Mouse (Mus musculus) MEL (cell line): ENCODE data around the gene Timp2.

Source experiments
- CTCF ChIP-seq, 3 experiments: IDR thresholded peaks in 2 of 3; conservative IDR thresholded peaks in 1 of 3; 2 replicates each; pipeline ENCODE4 v1.5.1; 2011 to 2012; ENCODE audit warnings: low read length in 3 of 3, low read depth in 2 of 3, mild to moderate bottlenecking in 2 of 3, improper control_type of control experiment in 1 of 3, inconsistent platforms in 1 of 3, mixed read lengths in 1 of 3, moderate library complexity in 1 of 3; ENCODE audit not compliant: control insufficient read depth in 1 of 3, insufficient read depth in 1 of 3, poor library complexity in 1 of 3, severe bottlenecking in 1 of 3
- E2F4 ChIP-seq: IDR thresholded peaks from 2 replicates; pipeline ENCODE4 v1.6.1; 2011; ENCODE audit warnings: low read depth, low read length, improper control_type of control experiment, borderline replicate concordance
- EP300 ChIP-seq, 2 experiments: IDR thresholded peaks; 2 replicates each; pipeline ENCODE4 v1.6.1; 2011; ENCODE audit warnings: improper control_type of control experiment in 2 of 2, low read length in 2 of 2, low read depth in 1 of 2, mild to moderate bottlenecking in 1 of 2
- GATA1 ChIP-seq: IDR thresholded peaks from 2 replicates; pipeline ENCODE4 v1.6.1; 2011; ENCODE audit warnings: low read depth, low read length, improper control_type of control experiment
- JUND ChIP-seq: IDR thresholded peaks from 2 replicates; pipeline ENCODE4 v1.6.1; 2011; ENCODE audit warnings: low read depth, mild to moderate bottlenecking, improper control_type of control experiment, low read length
- MAFK ChIP-seq: IDR thresholded peaks from 2 replicates; pipeline ENCODE4 v1.6.1; 2011; ENCODE audit warnings: low read depth, mild to moderate bottlenecking, low read length, improper control_type of control experiment, borderline replicate concordance
- MAX ChIP-seq: IDR thresholded peaks from 2 replicates; pipeline ENCODE4 v1.6.1; 2011; ENCODE audit warnings: low read length, improper control_type of control experiment
- MAZ ChIP-seq: IDR thresholded peaks from 2 replicates; pipeline ENCODE4 v1.6.1; 2012; ENCODE audit warnings: low read depth, mild to moderate bottlenecking, inconsistent platforms, low read length, improper control_type of control experiment
- MEF2A ChIP-seq: IDR thresholded peaks from 2 replicates; pipeline ENCODE4 v1.6.1; 2014; ENCODE audit warnings: low read depth, mild to moderate bottlenecking, inconsistent platforms, low read length, improper control_type of control experiment; ENCODE audit not compliant: poor library complexity, insufficient replicate concordance, severe bottlenecking; ENCODE audit errors: extremely low read depth
- NRF1 ChIP-seq: IDR thresholded peaks from 2 replicates; pipeline ENCODE4 v1.6.1; 2014; ENCODE audit warnings: low read depth, mild to moderate bottlenecking, inconsistent platforms, low read length, improper control_type of control experiment, moderate library complexity; ENCODE audit not compliant: poor library complexity, insufficient read depth, severe bottlenecking
- POLR2A ChIP-seq, 2 experiments: IDR thresholded peaks; 2 replicates each; pipeline ENCODE4 v1.6.1; 2011 to 2012; ENCODE audit warnings: low read length in 2 of 2, mild to moderate bottlenecking in 2 of 2, control low read depth in 1 of 2, improper control_type of control experiment in 1 of 2, low read depth in 1 of 2, moderate library complexity in 1 of 2; ENCODE audit not compliant: control insufficient read depth in 1 of 2, insufficient read depth in 1 of 2, poor library complexity in 1 of 2
- POLR2AphosphoS2 ChIP-seq: IDR thresholded peaks from 2 replicates; pipeline ENCODE4 v1.6.1; 2011; ENCODE audit warnings: low read length, improper control_type of control experiment
- SMC3 ChIP-seq: IDR thresholded peaks from 2 replicates; pipeline ENCODE4 v1.6.1; 2011; ENCODE audit warnings: low read depth, low read length, improper control_type of control experiment
- USF1 ChIP-seq: IDR thresholded peaks from 2 replicates; pipeline ENCODE4 v1.6.1; 2014; ENCODE audit warnings: low read depth, mild to moderate bottlenecking, inconsistent platforms, low read length, improper control_type of control experiment, moderate library complexity

GRCm38 (mm10) chr11:118298810-118299209 lies 56.7 kb downstream of the Timp2 start:
- TF ChIP-seq E2F4 (no peak), SMC3 (no peak), GATA1 (no peak), MAZ (no peak), CTCF (IDR thresholded peaks at IDR 0.05 in 2 of 3, conservative IDR thresholded peaks at IDR 0.05 in 1 of 3; ENCODE audit: control insufficient read depth in 1 of 3, insufficient read depth in 1 of 3, low read depth in 2 of 3, low read length in 3 of 3, poor library complexity in 1 of 3, severe bottlenecking in 1 of 3) (no peak), EP300 (IDR thresholded peaks at IDR 0.05; ENCODE audit: low read depth in 1 of 2, low read length in 2 of 2) (no peak), POLR2A (IDR thresholded peaks at IDR 0.05; ENCODE audit: control insufficient read depth in 1 of 2, insufficient read depth in 1 of 2, low read depth in 1 of 2, low read length in 2 of 2, poor library complexity in 1 of 2) (no peak), USF1 (no peak), MAX (no peak), JUND (no peak), MAFK (no peak), POLR2AphosphoS2 (no peak), NRF1 (no peak), MEF2A (no peak)
